Mouse (Mus musculus) telencephalon, adult 2 months (tissue): ENCODE measurements around the gene Esp3.
"Not testable (repeated sequence)": the region's sequence is repeated elsewhere in the genome, so short reads cannot be mapped to it uniquely, and the experiment has no call there.

ENCODE experiments used
- DNase-seq: peaks from one replicate; pipeline ENCODE4 v3.0.0-alpha.2; 2011; ENCODE audit warnings: low read depth, low spot score

The Esp3 gene

GRCm38 (mm10) chr17:40631775-40632174 lies at the start of gene Esp3:
Gene Esp3 (plus strand): TSS chr17:40632075.
- not testable (repeated sequence) for DNase-seq

- DNase-seq: not testable (repeated sequence)
Observed at GRCm38 (mm10) chr17:40583906-40584305, 48.0 kb upstream of the Esp3 start.

- no peak for DNase-seq
Observed at GRCm38 (mm10) chr17:40591297-40591696, 40.6 kb upstream of the Esp3 start.

- DNase-seq: no peak
Observed at GRCm38 (mm10) chr17:40598294-40598693, 33.6 kb upstream of the Esp3 start, which contains the start of gene Esp4. Gene Esp4 (plus strand): TSS chr17:40598594.

- not testable (repeated sequence) for DNase-seq
Observed at GRCm38 (mm10) chr17:40662118-40662679, 30.3 kb downstream of the Esp3 start.

GRCm38 (mm10) chr17:40663161-40663811 lies 31.4 kb downstream of the Esp3 start:
- not testable (repeated sequence) for DNase-seq
